Mouse (Mus musculus) small intestine, adult 2 months (tissue): ENCODE results near the gene Csmd2. TPM values are rescaled to one million over a fixed set of nuclear protein-coding genes. Genes with fewer than 3 reads are reported as not detected.

Experiments
- H3K27ac ChIP-seq: fragments of 200-500 bp; 2 replicates; pipeline ENCODE4 v1.5.1; 2012; ENCODE audit warnings: low read depth, low read length, control low read depth, inconsistent platforms; ENCODE audit not compliant: insufficient read depth
- H3K27me3 ChIP-seq: fragments of 200-500 bp; 2 replicates; pipeline ENCODE4 v1.6.1; 2012; ENCODE audit warnings: mild to moderate bottlenecking, moderate library complexity, low read length, inconsistent platforms; ENCODE audit not compliant: control insufficient read depth, insufficient read depth
- H3K36me3 ChIP-seq: fragments of 200-500 bp; 2 replicates; pipeline ENCODE4 v1.6.1; 2012; ENCODE audit warnings: mild to moderate bottlenecking, low read length, control low read depth, inconsistent platforms; ENCODE audit not compliant: control insufficient read depth, insufficient read depth
- H3K4me1 ChIP-seq: fragments of 200-500 bp; 2 replicates; pipeline ENCODE4 v1.6.1; 2012; ENCODE audit warnings: low read length, inconsistent platforms, mixed read lengths; ENCODE audit not compliant: control insufficient read depth, insufficient read depth, insufficient read length
- H3K4me3 ChIP-seq: fragments of 200-500 bp; 2 replicates; pipeline ENCODE4 v1.5.1; 2012; ENCODE audit warnings: low read depth, mild to moderate bottlenecking, control low read depth, inconsistent platforms, low read length, moderate library complexity
- CTCF ChIP-seq: fragments of 200-500 bp; IDR thresholded peaks from 2 replicates; pipeline ENCODE4 v1.5.1; 2012; ENCODE audit warnings: low read depth, mild to moderate bottlenecking, control low read depth, inconsistent platforms, low read length, moderate library complexity, mixed read lengths; ENCODE audit not compliant: insufficient replicate concordance, insufficient read length; ENCODE audit errors: extremely low read depth
- POLR2A ChIP-seq: fragments of 200-500 bp; IDR thresholded peaks from 2 replicates; pipeline ENCODE4 v1.6.1; 2012; ENCODE audit warnings: low read depth, mild to moderate bottlenecking, control low read depth, inconsistent platforms, low read length, moderate library complexity
- WGBS: fragments of 180-500 bp; shearing (Covaris S2); methylation state at CpG from one replicate; pipeline ENCODE4 v1.1.7; 2018; 5-methylcytosine and 5-hydroxymethylcytosine counted together
- polyA plus RNA-seq: library from polyadenylated mRNA; depleted of rRNA; stranded (reverse); fragments of >200 nt; gene quantifications from 2 replicates; pipeline ENCODE4 v1.2.3, GENCODE M21; 2012

The Csmd2 gene
- polyA plus RNA-seq, 1 experiment = 0.01 TPM

DNA sequence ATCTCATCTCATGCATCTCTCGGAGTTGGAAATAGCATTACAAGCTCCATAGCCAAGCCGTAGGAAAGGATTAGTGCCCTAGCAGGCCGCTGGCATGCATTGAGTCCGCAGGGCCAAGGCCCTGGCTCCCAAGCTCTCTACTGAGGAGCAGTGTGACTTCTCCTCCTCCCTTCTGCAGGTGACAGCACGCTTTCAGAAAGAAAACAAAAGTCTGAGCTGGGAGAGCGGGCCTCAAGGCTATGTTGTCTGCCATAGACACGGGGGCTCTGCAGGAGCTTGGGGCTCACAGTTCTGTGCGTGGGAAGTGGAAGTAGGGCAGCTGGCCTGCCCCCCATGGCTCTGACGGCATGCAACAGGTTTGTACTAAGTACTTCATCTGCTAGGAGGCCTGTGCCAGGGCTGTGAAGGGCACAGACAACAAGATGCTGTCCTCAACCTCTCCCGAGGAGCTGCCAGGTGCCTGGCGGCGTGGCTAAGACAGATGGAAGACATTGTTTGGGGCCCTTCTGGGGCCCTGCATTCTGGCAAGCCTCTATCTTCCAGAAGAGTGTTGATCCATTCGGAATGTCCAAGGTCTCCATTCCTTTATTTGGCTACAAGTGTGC, 230.4 kb downstream of the Csmd2 start:
- Histone ChIP-seq H3K27me3 (no peaks in the 10 kb centered on the region), H3K36me3 (no peaks in the 10 kb centered on the region), H3K27ac (no peak overlapping the region), H3K4me1 (no peaks in the 10 kb centered on the region), H3K4me3 (no peak overlapping the region)
- 73% methylated on average over 13 of the region's 13 CpGs for WGBS
- TF ChIP-seq POLR2A = no peak
- TF ChIP-seq CTCF = no peak

DNA sequence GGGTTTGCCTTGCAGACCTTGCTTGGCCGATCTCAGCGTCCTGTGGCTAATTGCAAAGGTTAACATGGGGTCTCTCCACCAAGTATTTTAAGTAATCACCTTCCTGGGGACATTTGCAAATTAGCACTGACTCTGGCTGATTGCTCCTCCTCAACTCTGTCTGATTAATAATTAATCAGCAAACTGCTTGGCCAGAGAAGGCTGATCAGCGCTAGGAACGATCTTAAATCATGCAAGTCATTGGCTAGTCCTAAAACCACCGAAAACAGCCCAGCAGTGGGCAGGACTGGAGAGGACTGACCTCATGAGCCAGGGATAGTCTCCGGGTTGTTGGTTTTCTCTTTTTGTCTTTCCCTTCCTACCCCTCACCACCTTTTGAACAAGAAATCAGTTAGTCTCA, 236.8 kb downstream of the Csmd2 start:
- Histone ChIP-seq H3K4me1 (no peaks in the 10 kb centered on the region), H3K27ac (no peak overlapping the region), H3K4me3 (no peak overlapping the region), H3K36me3 (no peaks in the 10 kb centered on the region), H3K27me3 (no peaks in the 10 kb centered on the region)
- TF ChIP-seq POLR2A (no peak), CTCF (no peak)
- 30% methylated on average over 6 of the region's 6 CpGs for WGBS

DNA sequence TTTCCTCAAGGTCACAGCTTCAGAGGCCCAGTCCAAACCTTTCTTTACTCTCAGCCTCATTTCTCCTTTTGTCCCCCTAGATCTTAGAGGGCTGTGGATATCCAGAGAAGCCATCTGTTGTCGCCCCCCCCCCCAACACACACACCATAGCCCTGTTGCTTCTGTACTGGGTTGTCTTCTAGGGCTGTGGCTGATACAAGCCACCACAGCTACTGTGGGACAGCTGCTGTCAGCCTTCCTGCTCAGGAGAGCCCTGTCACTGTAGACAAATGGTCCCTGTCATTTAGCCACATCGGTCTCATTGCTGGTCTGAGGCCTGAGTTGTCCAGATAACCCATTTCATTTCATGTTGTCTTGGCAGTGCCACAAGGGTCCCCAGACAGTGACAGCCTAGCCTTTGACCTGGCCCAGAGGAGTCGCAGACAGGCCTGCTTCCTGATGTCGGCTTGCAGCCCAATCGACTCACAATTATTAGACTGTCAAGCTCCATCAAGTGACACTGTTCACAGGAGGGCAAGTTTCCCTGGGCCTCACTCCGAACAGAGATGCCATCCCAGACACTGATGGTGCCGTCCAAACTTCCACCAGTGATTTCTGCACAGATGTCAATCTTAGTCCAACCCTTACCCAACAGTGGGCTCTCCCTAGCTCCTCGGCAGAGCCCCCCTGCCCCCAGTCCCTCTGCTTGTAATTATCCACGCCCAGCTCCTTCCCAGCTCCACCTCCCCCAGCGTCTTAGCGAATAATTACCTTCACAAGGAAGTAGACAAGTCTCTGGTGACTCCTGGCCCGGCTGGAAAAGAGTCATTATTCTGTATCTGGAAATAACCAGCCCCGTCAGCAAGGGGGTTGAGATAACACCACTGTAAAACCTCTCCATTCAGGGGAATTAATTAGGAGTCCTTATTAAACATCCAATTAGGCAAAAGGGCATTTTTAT, 240.0 kb downstream of the Csmd2 start:
- 38% methylated on average over 13 of the region's 13 CpGs for WGBS

DNA sequence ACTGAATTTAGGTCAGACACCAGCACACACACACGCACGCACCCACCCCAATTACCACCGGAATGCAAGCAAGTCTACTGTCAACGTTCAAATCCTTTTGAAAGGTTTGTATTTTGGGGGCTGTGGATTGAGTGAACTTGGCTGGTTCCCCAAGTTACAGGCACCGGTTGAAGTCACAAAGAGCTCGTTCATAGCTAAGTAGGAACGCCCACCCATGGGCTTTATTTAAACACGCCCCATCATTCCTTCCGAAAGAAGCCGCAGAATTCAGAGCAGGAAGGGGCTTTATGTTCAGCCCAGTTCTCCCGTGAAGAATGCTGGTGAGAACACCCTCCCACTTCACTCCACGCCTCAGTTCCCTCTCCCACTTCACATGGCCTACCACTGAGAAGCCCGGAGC, 245.8 kb downstream of the Csmd2 start:
- Histone ChIP-seq H3K4me3 (no peak overlapping the region), H3K36me3 (no peaks in the 10 kb centered on the region), H3K27me3 (no peaks in the 10 kb centered on the region), H3K4me1 (no peaks in the 10 kb centered on the region), H3K27ac (no peak overlapping the region)
- TF ChIP-seq POLR2A (no peak), CTCF (no peak)
- WGBS = 77% methylated on average over 13 of the region's 13 CpGs

More for the DNA sequence above, 240.0 kb downstream of the Csmd2 start:
- Histone ChIP-seq H3K27ac (no peak overlapping the region), H3K4me3 (no peak overlapping the region), H3K36me3 (no peaks in the 10 kb centered on the region), H3K4me1 (no peaks in the 10 kb centered on the region), H3K27me3 (no peaks in the 10 kb centered on the region)
- TF ChIP-seq POLR2A = no peak
- TF ChIP-seq CTCF = no peak

GRCm38 (mm10) chr4:128239113-128239512, 251.5 kb downstream of the Csmd2 start:
- TF ChIP-seq POLR2A (no peak), CTCF (no peak)
- no peak overlapping the region for H3K27ac ChIP-seq
- H3K4me1 ChIP-seq = no peaks in the 10 kb centered on the region
- WGBS = 56% methylated on average over 1 of the region's 1 CpGs
- no peak overlapping the region for H3K4me3 ChIP-seq
- no peaks in the 10 kb centered on the region for H3K36me3 ChIP-seq
- no peaks in the 10 kb centered on the region for H3K27me3 ChIP-seq

- TF ChIP-seq POLR2A (no peak), CTCF (no peak)
- Histone ChIP-seq H3K4me1 (no peaks in the 10 kb centered on the region), H3K27me3 (no peaks in the 10 kb centered on the region), H3K36me3 (no peaks in the 10 kb centered on the region), H3K27ac (no peak overlapping the region), H3K4me3 (no peak overlapping the region)
- 35% methylated on average over 19 of the region's 19 CpGs for WGBS
Observed at GRCm38 (mm10) chr4:128241075-128241853, 253.6 kb downstream of the Csmd2 start.
